Mouse (Mus musculus) liver, adult (tissue): ENCODE data around the gene Chrna1.

ENCODE experiments used
- GATA4 ChIP-seq: IDR thresholded peaks from 2 replicates; pipeline ENCODE4 v1.6.1; 2014; ENCODE audit warnings: mild to moderate bottlenecking, low read length; ENCODE audit not compliant: insufficient replicate concordance

Gene Chrna1

GRCm38 (mm10) chr2:73580166-73580565 lies at the start of gene Chrna1:
Gene Chrna1, minus strand, starts transcription at chr2:73580338.
- no peak for TF ChIP-seq GATA4

- no peak for TF ChIP-seq GATA4
These were observed 38.4 kb upstream of the Chrna1 start for GRCm38 (mm10) chr2:73618486-73619052.

- TF ChIP-seq GATA4: no peak
These were observed 36.4 kb upstream of the Chrna1 start for GRCm38 (mm10) chr2:73616434-73617057.

GRCm38 (mm10) chr2:73615456-73615855 lies 35.3 kb upstream of the Chrna1 start:
- no peak for TF ChIP-seq GATA4

- TF ChIP-seq GATA4: no peak
These were observed 34.2 kb upstream of the Chrna1 start for GRCm38 (mm10) chr2:73614303-73614702.

- no peak for TF ChIP-seq GATA4
These were observed 32.8 kb upstream of the Chrna1 start for GRCm38 (mm10) chr2:73612941-73613340.

- no peak for TF ChIP-seq GATA4
These were observed 32.3 kb upstream of the Chrna1 start for GRCm38 (mm10) chr2:73612367-73612914.

DNA sequence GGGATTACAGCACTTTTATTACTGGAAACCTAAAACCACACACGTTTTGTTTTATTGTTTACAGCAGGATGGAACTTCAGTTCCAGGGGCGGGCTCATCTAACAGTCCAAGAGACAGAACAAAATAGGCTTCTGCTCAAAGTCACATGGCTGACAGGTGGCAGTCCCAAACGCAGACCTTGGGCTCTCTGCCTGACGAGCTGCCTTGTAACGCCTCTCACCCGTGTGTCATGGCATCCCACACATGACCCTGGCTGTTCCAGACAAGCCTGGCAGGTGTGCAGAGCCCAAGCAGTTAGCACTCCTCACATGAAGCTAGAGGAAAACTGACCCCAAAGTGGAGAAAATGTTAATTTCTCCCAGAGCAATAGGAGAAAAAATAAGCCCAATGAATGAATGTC lies 31.7 kb upstream of the Chrna1 start:
- no peak for TF ChIP-seq GATA4

DNA sequence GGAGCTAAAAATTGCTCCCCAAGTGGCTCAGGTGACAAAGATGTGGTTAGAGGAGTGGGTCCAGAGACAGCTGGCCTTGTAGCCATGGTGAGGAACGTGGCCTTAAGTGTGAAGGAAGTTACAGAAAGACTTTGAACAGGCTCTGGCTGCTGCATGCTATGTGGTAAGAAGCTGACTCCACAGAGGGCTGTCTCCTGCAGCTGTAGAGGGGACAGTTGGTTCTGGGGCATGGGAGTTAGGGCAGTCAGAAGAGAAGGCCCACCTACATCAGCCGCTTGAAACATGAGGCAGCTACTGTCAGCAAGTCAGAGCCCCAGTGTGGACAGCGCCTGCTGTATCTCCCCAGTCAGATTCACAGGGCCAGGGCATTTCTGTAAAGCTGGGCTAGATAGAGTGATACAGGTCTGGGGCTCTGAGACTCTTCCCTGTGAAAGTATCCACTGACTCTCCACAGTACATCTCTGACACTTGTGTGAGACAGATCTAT lies 29.6 kb upstream of the Chrna1 start:
- TF ChIP-seq GATA4: no peak

- no peak; the same call in 1 of the 2 replicates for TF ChIP-seq GATA4
These were observed 29.1 kb upstream of the Chrna1 start for GRCm38 (mm10) chr2:73609067-73609723.

- TF ChIP-seq GATA4: no peak
These were observed 28.3 kb upstream of the Chrna1 start for GRCm38 (mm10) chr2:73608391-73608790.

GRCm38 (mm10) chr2:73607609-73608008 lies 27.5 kb upstream of the Chrna1 start:
- TF ChIP-seq GATA4: no peak

GRCm38 (mm10) chr2:73607146-73607545 lies 27.0 kb upstream of the Chrna1 start:
- TF ChIP-seq GATA4: no peak

DNA sequence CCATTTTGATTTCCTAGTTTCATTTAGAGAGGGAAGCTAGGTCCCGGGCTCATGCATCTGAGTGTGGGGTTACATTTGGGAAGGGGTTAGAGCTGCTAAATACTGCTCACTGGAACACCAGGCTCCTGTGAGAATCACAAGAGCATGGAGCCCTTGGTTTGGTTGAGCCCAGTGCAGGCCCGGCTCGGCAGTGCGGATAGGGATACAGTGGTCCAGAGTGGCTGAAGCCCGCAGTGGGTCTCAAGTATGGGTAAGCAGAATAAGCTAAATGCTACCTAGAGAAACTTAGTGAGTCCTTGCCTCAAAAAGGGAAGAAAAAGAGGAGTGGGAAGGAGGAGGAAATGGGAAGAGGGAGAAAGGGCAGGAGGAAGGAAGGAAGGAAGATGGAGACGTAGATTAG lies 26.5 kb upstream of the Chrna1 start:
- no peak for TF ChIP-seq GATA4

- TF ChIP-seq GATA4: no peak
These were observed 24.9 kb upstream of the Chrna1 start for GRCm38 (mm10) chr2:73605077-73605476.

DNA sequence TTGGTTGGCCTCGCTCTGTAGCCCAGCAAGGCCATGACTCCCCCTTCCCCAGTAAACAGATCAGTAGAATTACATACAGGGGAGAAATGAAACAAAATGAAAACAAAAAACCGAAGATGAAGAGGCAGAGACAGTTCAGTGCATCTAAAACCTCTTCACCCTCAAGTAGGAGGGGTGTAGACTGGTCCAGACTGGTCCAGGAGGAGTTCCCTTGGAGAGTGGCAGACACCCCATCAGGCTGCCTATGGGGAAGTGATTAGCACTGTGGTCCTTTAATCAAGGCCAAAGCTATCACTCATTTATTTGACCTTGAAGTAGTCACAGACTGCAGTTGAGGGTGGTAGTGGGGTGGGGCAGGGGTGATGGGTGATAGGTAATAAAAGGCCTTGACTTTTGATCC lies 24.4 kb upstream of the Chrna1 start:
- TF ChIP-seq GATA4: no peak
